Mouse (Mus musculus): ENCODE results near the gene Hist1h4f.

Hist1h4f gene

DNA sequence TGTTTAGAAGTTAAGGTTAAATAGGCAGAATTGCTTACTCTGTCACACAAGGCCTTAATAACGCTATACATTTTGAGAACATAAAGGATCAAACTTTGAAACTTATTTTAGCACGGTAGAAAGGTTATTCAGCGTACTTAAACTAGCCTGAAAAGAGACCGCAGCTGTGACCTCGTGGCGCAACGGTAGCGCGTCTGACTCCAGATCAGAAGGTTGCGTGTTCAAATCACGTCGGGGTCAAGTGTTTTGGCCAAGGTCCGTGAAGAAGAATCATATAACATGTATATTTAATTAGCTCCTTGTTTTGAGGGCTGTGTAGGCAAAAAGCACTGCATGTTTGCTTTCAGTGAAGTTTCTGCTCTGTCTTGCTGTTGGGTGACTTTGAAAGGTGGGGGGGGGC is 45.1 kb downstream of the Hist1h4f start:
- peak; percentile 78 for DNase-seq

DNA sequence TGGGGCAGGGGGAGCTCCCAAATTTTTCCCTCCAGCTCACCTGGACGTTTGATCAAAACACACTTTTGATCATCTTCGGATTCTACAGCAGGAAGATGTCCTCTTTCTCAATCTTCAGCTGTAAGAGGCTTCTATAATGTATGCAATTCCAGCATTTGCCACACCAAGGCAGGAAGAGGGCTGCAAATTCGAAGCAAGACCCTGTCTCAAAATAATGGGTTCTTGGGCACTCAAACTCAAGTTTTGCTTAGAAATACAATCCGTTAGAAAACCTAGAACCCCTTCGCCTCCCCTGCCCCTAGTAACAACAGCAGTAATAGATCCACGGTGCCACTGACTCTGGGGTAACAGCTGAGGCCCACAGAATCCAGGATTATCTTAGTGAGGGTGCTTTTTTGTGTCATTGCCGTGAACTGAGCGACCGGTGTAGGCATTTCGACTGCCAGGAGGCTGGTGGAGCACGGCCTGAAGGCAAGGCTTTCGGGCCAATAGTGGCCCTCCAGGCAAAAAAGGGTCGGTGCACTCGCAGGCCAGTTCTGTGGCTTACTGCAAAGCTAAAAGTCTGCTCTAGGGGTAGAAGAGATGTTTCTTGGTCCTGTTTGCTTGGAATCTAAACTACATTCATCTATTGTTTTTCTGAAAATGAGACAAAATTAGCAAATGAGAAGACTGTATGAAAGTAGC is 45.6 kb downstream of the Hist1h4f start:
- peak; percentile 54 for DNase-seq

DNA sequence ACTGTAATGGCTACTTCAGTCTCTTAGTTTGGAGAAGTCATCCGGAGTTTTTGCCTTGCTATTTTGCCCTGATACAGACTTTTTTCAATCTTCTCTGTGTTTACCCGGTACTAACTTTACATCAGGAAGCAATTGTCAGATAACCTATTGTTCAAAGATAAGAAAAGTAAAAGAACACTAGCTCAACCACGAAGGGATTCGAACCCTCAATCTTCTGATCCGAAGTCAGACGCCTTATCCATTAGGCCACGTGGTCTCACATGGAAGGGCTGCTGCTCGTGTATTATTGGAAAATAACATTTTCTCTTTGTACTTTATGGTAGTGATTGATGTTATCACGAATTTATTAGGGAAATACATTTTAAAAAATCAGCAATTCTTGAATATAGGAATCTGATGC is 47.7 kb downstream of the Hist1h4f start:
- peak; percentile 82 for DNase-seq

DNA sequence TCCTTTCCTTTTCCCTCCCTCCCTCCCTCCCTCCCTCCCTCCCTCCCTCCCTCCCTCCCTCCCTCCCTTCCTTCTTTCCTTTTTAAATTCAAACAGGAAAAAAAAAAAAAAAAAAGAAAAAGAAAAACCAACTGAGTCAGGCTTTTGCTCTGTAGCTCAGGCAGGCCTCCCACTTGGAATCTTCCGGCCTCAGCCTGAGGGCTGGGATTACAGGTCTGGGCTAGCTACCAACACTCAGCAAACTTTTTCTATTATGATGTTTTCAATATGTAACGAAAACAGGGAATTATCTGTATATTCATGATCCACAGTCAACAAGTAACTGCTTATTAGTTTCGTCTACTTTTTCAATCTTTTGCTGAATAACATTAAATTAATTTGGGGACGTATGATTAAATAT is 48.5 kb downstream of the Hist1h4f start:
- DNase-seq = no peak

DNA sequence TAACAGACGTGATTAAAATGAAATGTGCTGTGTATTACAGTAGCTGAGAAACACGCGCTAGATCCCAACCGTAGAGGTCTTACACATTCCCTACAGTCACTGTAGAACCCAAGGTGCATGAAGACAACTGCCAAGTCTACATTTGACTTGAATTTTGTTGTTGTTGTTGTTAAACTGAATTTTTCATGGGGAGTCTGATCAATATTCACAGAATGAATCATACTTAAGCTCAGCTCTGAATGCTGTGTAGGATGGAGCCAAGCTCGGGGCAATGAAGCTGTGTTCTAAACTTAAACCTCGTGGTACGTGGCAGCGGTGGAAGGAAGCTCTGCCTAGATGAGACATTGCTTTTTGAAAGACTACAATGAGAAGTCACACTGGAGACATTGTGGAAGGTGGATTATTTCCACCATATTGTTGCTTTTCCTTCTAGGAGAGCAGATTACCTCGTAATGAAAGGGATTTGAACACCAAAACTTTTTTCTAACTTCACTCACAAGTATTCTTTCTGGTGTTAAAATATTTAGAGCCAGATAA is 49.3 kb downstream of the Hist1h4f start:
- no peak for DNase-seq

DNA sequence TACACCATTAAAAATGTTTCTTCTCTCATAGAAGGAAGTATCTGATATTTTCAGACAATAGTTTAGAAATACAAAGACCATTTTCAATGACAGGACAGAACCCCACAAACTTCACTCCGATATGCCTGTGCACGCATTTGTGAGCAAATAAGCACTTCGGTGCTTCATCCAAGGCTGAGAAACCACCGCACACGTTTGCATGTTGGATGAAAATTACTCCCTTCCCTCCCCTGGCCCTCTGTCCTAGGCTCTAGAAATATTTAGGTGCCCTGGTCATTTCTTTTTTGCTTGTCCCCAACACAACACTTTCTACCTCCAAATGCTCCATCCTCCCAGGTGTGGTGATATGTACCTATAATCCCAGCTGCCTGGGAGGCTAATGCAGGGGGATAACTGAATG is 49.9 kb downstream of the Hist1h4f start:
- no peak for DNase-seq
